Mouse (Mus musculus): ENCODE results near the gene Ago3. TPM values are rescaled to one million over a fixed set of nuclear protein-coding genes. Genes with fewer than 3 reads are reported as not detected.
A peak's percentile ranks its signal among the peaks of the same experiment; 100 is the strongest.

The Ago3 gene
- polyA plus RNA-seq, 1 experiment = 20.7 TPM

DNA sequence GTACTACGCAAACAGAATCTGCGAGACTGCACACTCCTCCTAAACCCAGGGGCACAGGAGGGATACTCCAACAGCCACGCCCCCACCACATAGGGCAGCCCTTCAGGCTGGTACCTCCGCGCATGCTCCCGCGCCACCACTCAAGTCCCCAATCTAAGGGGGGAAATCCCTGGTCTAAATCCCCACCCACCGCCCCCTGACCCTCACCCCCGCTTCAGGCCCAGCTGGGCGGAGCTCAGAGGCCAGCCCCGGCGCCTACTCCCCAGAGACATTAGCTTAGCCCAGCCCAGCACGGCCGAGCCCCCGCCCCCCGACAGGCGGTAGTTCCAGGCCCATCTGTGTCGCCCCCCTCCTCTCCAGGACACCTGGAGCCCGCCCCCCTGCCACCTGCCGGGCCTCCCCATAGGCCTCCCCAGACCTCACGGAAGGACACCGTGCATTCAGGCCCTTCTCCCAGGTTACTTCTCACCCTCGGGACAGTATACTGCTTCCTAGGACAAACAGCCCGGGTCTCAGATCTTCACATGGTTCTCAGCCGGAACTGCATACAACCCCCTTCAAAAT lies 38.4 kb upstream of the Ago3 start:
- peak overlapping the region; percentile 90 for H3K4me3 ChIP-seq (ENCODE audit: low read depth, low read length)
- peak overlapping the region; percentile 81 for H3K27ac ChIP-seq (ENCODE audit: insufficient read depth, low read length)
- H3K27me3 ChIP-seq (ENCODE audit: control insufficient read depth, insufficient read depth, low read length, poor library complexity, severe bottlenecking) = no peaks in the 10 kb centered on the region
- no peaks in the 10 kb centered on the region for H3K9me3 ChIP-seq (replicated peaks; ENCODE audit: control insufficient read depth, insufficient read depth, low read length, poor library complexity, severe bottlenecking)
- no peak for TF ChIP-seq EP300 (IDR thresholded peaks at IDR 0.05; ENCODE audit: insufficient read depth, low read depth, low read length)
- H3K36me3 ChIP-seq (ENCODE audit: control insufficient read depth, insufficient read depth, low read length, poor library complexity, severe bottlenecking) = no peaks in the 10 kb centered on the region
- peaks cover 4% of the 10 kb centered on the region for H3K4me1 ChIP-seq (ENCODE audit: control insufficient read depth, insufficient read depth, low read length)
- peak overlapping the region; percentile 95 for H3K9ac ChIP-seq (ENCODE audit: low read depth, poor library complexity, severe bottlenecking)

DNA sequence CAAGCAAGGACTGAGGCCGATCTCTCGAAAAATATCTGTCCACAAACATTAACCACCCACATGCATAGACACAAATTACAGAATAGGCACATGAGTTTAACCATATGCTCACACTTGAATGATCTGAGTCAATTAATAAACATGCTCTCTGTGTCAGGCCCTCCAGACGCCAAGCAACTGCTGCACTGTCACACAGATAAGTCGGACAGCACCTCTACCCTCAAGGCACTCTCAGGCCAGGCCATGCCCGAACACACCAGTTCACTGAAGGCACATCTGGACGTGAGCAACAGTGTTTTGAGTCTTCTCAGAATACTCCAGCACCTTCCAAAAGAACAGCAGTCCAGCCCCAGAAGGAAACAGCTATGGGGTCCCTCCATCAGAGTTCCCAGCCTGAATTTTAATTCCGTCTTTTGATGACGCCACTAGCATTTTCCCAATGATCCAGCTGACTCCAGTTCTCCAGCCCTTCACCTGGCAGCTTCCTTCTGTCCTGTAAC lies 36.9 kb upstream of the Ago3 start:
- Histone ChIP-seq H3K27ac (ENCODE audit: insufficient read depth, low read length) (peak overlapping the region; percentile 81), H3K4me1 (ENCODE audit: control insufficient read depth, insufficient read depth, low read length) (peaks cover 4% of the 10 kb centered on the region)
- TF ChIP-seq POLR2A (IDR thresholded peaks at IDR 0.05; ENCODE audit: insufficient read depth, low read length) (no peak), EP300 (IDR thresholded peaks at IDR 0.05; ENCODE audit: insufficient read depth, low read depth, low read length) (no peak), CTCF (IDR thresholded peaks at IDR 0.05; ENCODE audit: low read depth, low read length) (no peak)

DNA sequence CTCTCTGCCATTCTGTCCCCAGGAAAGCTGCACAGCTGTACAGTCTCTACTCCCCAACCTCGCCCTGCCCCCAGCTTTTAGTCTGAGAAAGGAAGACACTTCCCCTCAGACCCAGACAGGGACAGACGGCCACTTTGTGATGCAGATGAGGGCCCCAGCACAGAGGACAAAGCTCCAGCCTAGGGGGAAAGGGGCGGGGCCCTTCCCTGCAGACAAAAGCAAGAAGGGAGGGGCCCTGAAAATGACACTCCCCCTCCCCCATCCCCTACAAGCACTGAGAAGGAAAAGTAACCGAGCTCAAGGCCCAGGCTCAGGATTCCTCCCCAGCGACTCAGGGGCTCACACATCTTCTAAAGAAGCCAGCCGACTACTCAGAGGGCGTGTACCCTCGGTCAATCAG lies 36.5 kb upstream of the Ago3 start:
- peak overlapping the region; percentile 72 for H3K4me3 ChIP-seq (ENCODE audit: low read depth, low read length)

More for the DNA sequence above, 36.9 kb upstream of the Ago3 start:
- Histone ChIP-seq H3K27me3 (ENCODE audit: control insufficient read depth, insufficient read depth, low read length, poor library complexity, severe bottlenecking) (no peaks in the 10 kb centered on the region), H3K36me3 (ENCODE audit: control insufficient read depth, insufficient read depth, low read length, poor library complexity, severe bottlenecking) (no peaks in the 10 kb centered on the region), H3K4me3 (ENCODE audit: low read depth, low read length) (peak overlapping the region; percentile 3; the same call in 1 of the 2 replicates), H3K9me3 (replicated peaks; ENCODE audit: control insufficient read depth, insufficient read depth, low read length, poor library complexity, severe bottlenecking) (no peaks in the 10 kb centered on the region), H3K9ac (ENCODE audit: low read depth, poor library complexity, severe bottlenecking) (0 out of 2 replicates have a peak overlapping the region, but pooled peaks have one; percentile 17)

GRCm38 (mm10) chr4:126464892-126465235 lies 35.5 kb upstream of the Ago3 start:
- Histone ChIP-seq H3K4me1 (ENCODE audit: control insufficient read depth, insufficient read depth, low read length) (peaks cover 4% of the 10 kb centered on the region), H3K36me3 (ENCODE audit: control insufficient read depth, insufficient read depth, low read length, poor library complexity, severe bottlenecking) (no peaks in the 10 kb centered on the region), H3K9ac (ENCODE audit: low read depth, poor library complexity, severe bottlenecking) (peak overlapping the region; percentile 61; the same call in 1 of the 2 replicates), H3K4me3 (ENCODE audit: low read depth, low read length) (peak overlapping the region; percentile 72), H3K27ac (ENCODE audit: insufficient read depth, low read length) (peak overlapping the region; percentile 100), H3K9me3 (replicated peaks; ENCODE audit: control insufficient read depth, insufficient read depth, low read length, poor library complexity, severe bottlenecking) (no peaks in the 10 kb centered on the region), H3K27me3 (ENCODE audit: control insufficient read depth, insufficient read depth, low read length, poor library complexity, severe bottlenecking) (no peaks in the 10 kb centered on the region)
- peak; percentile 81 for TF ChIP-seq EP300 (IDR thresholded peaks at IDR 0.05; ENCODE audit: insufficient read depth, low read depth, low read length)
- TF ChIP-seq POLR2A (IDR thresholded peaks at IDR 0.05; ENCODE audit: insufficient read depth, low read length) = no peak

More for the DNA sequence above, 36.5 kb upstream of the Ago3 start:
- Histone ChIP-seq H3K9me3 (replicated peaks; ENCODE audit: control insufficient read depth, insufficient read depth, low read length, poor library complexity, severe bottlenecking) (no peaks in the 10 kb centered on the region), H3K36me3 (ENCODE audit: control insufficient read depth, insufficient read depth, low read length, poor library complexity, severe bottlenecking) (no peaks in the 10 kb centered on the region), H3K27me3 (ENCODE audit: control insufficient read depth, insufficient read depth, low read length, poor library complexity, severe bottlenecking) (no peaks in the 10 kb centered on the region), H3K27ac (ENCODE audit: insufficient read depth, low read length) (peak overlapping the region; percentile 100), H3K4me1 (ENCODE audit: control insufficient read depth, insufficient read depth, low read length) (peaks cover 4% of the 10 kb centered on the region), H3K9ac (ENCODE audit: low read depth, poor library complexity, severe bottlenecking) (peak overlapping the region; percentile 61; the same call in 1 of the 2 replicates)
- TF ChIP-seq POLR2A (IDR thresholded peaks at IDR 0.05; ENCODE audit: insufficient read depth, low read length) (no peak), EP300 (IDR thresholded peaks at IDR 0.05; ENCODE audit: insufficient read depth, low read depth, low read length) (peak; percentile 99)

DNA sequence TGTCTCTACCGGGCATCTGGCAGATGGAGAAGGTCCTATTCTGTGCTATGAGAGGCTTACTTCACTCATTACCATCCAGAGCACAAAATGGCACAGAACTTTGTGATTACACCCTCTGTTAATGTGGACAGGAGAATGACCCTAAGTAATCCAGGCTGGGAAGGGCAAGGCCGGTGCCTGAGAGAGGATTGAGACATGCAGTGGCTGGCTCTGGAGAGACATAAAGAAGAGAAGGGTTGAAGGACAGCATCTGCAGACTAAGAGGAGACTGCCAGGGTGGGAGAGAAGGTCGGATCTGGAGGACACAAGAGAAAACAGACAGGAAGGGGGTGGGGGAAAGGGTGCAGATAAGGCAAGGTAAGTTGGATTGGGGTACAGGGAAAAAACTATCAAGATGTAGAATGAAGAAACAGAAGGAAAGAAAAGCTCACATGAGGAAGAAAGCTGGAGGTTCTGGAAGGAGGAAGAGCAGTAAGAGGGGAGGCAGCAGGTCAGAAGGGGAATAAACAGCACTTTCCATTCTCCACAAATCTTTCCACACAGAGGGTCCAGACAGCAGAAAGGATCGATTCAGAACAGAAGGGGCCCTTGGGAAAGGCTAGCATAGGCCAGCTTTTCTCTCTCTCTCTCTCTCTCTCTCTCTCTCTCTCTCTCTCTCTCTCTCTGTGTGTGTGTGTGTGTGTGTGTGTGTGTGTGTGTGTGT lies 35.0 kb upstream of the Ago3 start:
- H3K4me1 ChIP-seq (ENCODE audit: control insufficient read depth, insufficient read depth, low read length) = peaks cover 7% of the 10 kb centered on the region
- peaks cover 3% of the 10 kb centered on the region; the same call in 1 of the 2 replicates for H3K36me3 ChIP-seq (ENCODE audit: control insufficient read depth, insufficient read depth, low read length, poor library complexity, severe bottlenecking)
- no peaks in the 10 kb centered on the region for H3K9me3 ChIP-seq (replicated peaks; ENCODE audit: control insufficient read depth, insufficient read depth, low read length, poor library complexity, severe bottlenecking)
- no peaks in the 10 kb centered on the region for H3K27me3 ChIP-seq (ENCODE audit: control insufficient read depth, insufficient read depth, low read length, poor library complexity, severe bottlenecking)
- 0 out of 2 replicates have a peak overlapping the region, but pooled peaks have one; percentile 10 for H3K4me3 ChIP-seq (ENCODE audit: low read depth, low read length)
- H3K9ac ChIP-seq (ENCODE audit: low read depth, poor library complexity, severe bottlenecking) = peak overlapping the region; percentile 34
- TF ChIP-seq EP300 (IDR thresholded peaks at IDR 0.05; ENCODE audit: insufficient read depth, low read depth, low read length) = no peak
- TF ChIP-seq POLR2A (IDR thresholded peaks at IDR 0.05; ENCODE audit: insufficient read depth, low read length) = no peak
- no peak for TF ChIP-seq CTCF (IDR thresholded peaks at IDR 0.05; ENCODE audit: low read depth, low read length)
- peak overlapping the region; percentile 100 for H3K27ac ChIP-seq (ENCODE audit: insufficient read depth, low read length)

DNA sequence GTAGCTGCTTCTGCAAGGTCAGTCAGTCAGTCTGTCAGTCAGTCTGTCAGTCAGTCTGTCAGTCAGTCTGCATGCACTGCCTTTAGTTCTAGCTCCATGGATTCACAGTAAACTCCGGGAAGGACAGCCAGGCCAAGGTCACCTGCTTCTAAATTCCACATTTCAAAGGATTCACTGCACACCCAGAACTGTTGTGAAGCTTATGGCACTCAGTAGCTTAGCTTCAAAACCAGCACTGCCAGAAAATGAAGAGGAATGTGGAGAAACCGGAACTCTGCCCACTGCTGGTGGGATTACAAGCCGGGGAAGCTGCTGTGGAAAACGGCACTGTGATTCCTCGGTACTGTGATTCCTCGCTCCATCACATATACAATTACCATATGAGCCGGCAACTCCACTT lies 26.1 kb upstream of the Ago3 start:
- peaks cover 63% of the 10 kb centered on the region for H3K36me3 ChIP-seq (ENCODE audit: control insufficient read depth, insufficient read depth, low read length, poor library complexity, severe bottlenecking)
- H3K9me3 ChIP-seq (replicated peaks; ENCODE audit: control insufficient read depth, insufficient read depth, low read length, poor library complexity, severe bottlenecking) = peaks cover 18% of the 10 kb centered on the region
- no peak overlapping the region for H3K27ac ChIP-seq (ENCODE audit: insufficient read depth, low read length)
- peaks cover 3% of the 10 kb centered on the region for H3K4me1 ChIP-seq (ENCODE audit: control insufficient read depth, insufficient read depth, low read length)
- no peak overlapping the region for H3K4me3 ChIP-seq (ENCODE audit: low read depth, low read length)
- no peak overlapping the region for H3K9ac ChIP-seq (ENCODE audit: low read depth, poor library complexity, severe bottlenecking)
- no peaks in the 10 kb centered on the region for H3K27me3 ChIP-seq (ENCODE audit: control insufficient read depth, insufficient read depth, low read length, poor library complexity, severe bottlenecking)
- TF ChIP-seq CTCF (IDR thresholded peaks at IDR 0.05; ENCODE audit: low read depth, low read length) (no peak), EP300 (IDR thresholded peaks at IDR 0.05; ENCODE audit: insufficient read depth, low read depth, low read length) (no peak), POLR2A (IDR thresholded peaks at IDR 0.05; ENCODE audit: insufficient read depth, low read length) (no peak)
